Mouse (Mus musculus): ENCODE results near the gene Fyn. TPM values are rescaled to one million over a fixed set of nuclear protein-coding genes. Genes with fewer than 3 reads are reported as not detected.

Gene Fyn
- polyA plus RNA-seq, 1 experiment from 2014 or later = 105 TPM

DNA sequence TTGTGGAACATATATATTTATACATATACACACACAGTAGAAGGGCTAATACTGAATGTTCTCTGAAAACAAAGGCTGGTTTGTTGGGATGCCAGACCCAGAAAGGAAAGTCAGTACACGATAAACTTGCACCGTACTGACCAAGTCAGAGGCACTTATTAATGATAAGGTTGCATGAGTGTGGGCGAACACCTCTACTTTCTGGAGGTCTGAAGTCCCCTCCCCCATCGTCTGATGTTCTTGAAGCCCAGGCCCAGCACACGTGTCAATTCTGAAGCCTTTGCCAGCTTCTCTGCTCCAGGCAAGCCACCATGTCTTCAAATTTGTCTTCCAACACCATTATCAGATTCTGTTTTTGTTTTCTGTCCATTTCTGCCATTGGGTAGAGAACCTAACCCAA lies 3.3 kb downstream of the Fyn start:
- H3K27ac ChIP-seq = no peak overlapping the region
- no peaks in the 10 kb centered on the region for H3K36me3 ChIP-seq (replicated peaks; ENCODE audit: control insufficient read depth, insufficient read depth)
- peaks cover 63% of the 10 kb centered on the region for H3K4me1 ChIP-seq (replicated peaks; ENCODE audit: control insufficient read depth, insufficient read depth, low read length)
- no peaks in the 10 kb centered on the region for H3K9me3 ChIP-seq (ENCODE audit: control insufficient read depth, low read length)
- peak overlapping the region; percentile 82 for H3K4me3 ChIP-seq (replicated peaks; ENCODE audit: low read length)
- H3K4me2 ChIP-seq (replicated peaks) = peak overlapping the region; percentile 93
- ATAC-seq (ENCODE audit: low FRiP score) = no peak
- 77% methylated on average over 5 of the region's 5 CpGs for WGBS
- DNase-seq (ENCODE audit: low spot score) = no peak
- H3K27me3 ChIP-seq (ENCODE audit: control insufficient read depth, insufficient read depth, low read length) = no peaks in the 10 kb centered on the region
- peak overlapping the region; percentile 84; the same call in 1 of the 2 replicates for H3K9ac ChIP-seq

- no peaks in the 10 kb centered on the region for H3K9me3 ChIP-seq (ENCODE audit: control insufficient read depth, low read length)
- WGBS = 78% methylated on average over 9 of the region's 9 CpGs
- H3K36me3 ChIP-seq (replicated peaks; ENCODE audit: control insufficient read depth, insufficient read depth) = no peaks in the 10 kb centered on the region
- H3K27me3 ChIP-seq (ENCODE audit: control insufficient read depth, insufficient read depth, low read length) = no peaks in the 10 kb centered on the region
- H3K4me1 ChIP-seq (replicated peaks; ENCODE audit: control insufficient read depth, insufficient read depth, low read length) = peaks cover 74% of the 10 kb centered on the region
- no peak overlapping the region for H3K4me3 ChIP-seq (replicated peaks; ENCODE audit: low read length)
- no peak overlapping the region for H3K9ac ChIP-seq
- ATAC-seq (ENCODE audit: low FRiP score) = no peak
- no peak overlapping the region for H3K27ac ChIP-seq
- H3K4me2 ChIP-seq (replicated peaks) = no peak overlapping the region
- DNase-seq (ENCODE audit: low spot score) = no peak
These were observed 8.0 kb downstream of the Fyn start for GRCm38 (mm10) chr10:39376676-39377075.

DNA sequence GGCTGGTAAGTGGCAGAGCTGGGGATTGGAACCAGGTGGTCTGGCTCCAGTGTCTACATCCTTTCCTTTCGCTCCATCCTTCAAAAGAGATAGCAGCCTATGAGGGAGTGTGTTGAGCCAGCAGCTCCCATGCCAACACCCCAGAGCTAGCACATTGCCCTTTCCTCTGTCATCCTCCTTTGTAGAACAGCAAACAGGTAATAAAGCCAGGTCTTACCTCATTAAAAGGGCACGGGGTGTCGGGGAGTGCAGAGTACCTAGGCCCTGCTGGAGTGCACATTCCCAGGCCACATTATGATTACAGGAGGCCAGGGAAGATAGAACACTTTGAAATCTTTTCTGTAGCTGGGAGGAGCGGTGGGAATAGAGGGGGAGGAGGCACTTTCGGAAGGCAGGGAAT lies 8.6 kb downstream of the Fyn start:
- H3K4me1 ChIP-seq (replicated peaks; ENCODE audit: control insufficient read depth, insufficient read depth, low read length) = peaks cover 69% of the 10 kb centered on the region
- no peaks in the 10 kb centered on the region for H3K9me3 ChIP-seq (ENCODE audit: control insufficient read depth, low read length)
- WGBS = 88% methylated on average over 5 of the region's 5 CpGs
- no peak for ATAC-seq (ENCODE audit: low FRiP score)
- no peaks in the 10 kb centered on the region for H3K36me3 ChIP-seq (replicated peaks; ENCODE audit: control insufficient read depth, insufficient read depth)
- no peak for DNase-seq (ENCODE audit: low spot score)
- H3K4me2 ChIP-seq (replicated peaks) = no peak overlapping the region
- H3K4me3 ChIP-seq (replicated peaks; ENCODE audit: low read length) = no peak overlapping the region
- no peak overlapping the region for H3K27ac ChIP-seq
- H3K27me3 ChIP-seq (ENCODE audit: control insufficient read depth, insufficient read depth, low read length) = no peaks in the 10 kb centered on the region
- H3K9ac ChIP-seq = no peak overlapping the region

DNA sequence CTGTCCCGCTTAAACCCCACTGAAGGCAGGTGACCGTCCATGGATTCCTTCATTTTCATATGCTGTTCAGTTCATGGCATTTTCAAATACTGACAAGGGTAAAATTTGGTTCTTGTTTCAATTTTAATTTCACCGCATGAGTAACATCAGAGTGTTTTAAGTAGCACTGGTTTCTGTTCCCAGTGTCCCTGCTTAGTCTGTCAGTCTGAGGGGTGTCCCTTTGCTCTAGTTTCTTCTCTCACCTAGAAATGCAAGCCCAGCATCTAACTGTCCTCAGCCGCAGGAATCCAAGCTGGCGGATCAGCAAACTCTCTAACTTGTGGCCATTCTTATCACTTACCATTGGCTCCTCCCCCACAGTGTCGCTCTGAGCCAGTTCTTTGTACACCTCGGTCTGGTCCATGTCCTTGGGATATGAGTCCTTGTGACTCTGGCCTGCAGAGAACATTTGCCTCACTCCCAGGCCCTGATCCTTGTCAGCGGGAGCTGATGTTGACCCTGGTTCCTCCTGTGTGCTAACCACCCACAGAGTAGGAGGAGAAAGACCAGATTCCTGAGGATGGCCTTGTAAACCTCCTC lies 9.5 kb downstream of the Fyn start:
- Histone ChIP-seq H3K36me3 (replicated peaks; ENCODE audit: control insufficient read depth, insufficient read depth) (no peaks in the 10 kb centered on the region), H3K27me3 (ENCODE audit: control insufficient read depth, insufficient read depth, low read length) (no peaks in the 10 kb centered on the region), H3K4me1 (replicated peaks; ENCODE audit: control insufficient read depth, insufficient read depth, low read length) (peaks cover 69% of the 10 kb centered on the region), H3K4me2 (replicated peaks) (no peak overlapping the region), H3K27ac (no peak overlapping the region), H3K9ac (no peak overlapping the region), H3K4me3 (replicated peaks; ENCODE audit: low read length) (no peak overlapping the region), H3K9me3 (ENCODE audit: control insufficient read depth, low read length) (no peaks in the 10 kb centered on the region)
- ATAC-seq (ENCODE audit: low FRiP score) (no peak), DNase-seq (ENCODE audit: low spot score) (no peak)
- 87% methylated on average over 8 of the region's 8 CpGs for WGBS

GRCm38 (mm10) chr10:39379287-39379686 lies 10.6 kb downstream of the Fyn start:
- no peak overlapping the region for H3K4me3 ChIP-seq (replicated peaks; ENCODE audit: low read length)
- H3K27ac ChIP-seq = no peak overlapping the region
- no peaks in the 10 kb centered on the region for H3K27me3 ChIP-seq (ENCODE audit: control insufficient read depth, insufficient read depth, low read length)
- H3K4me2 ChIP-seq (replicated peaks) = no peak overlapping the region
- H3K9ac ChIP-seq = no peak overlapping the region
- no peaks in the 10 kb centered on the region for H3K9me3 ChIP-seq (ENCODE audit: control insufficient read depth, low read length)
- DNase-seq (ENCODE audit: low spot score) = no peak
- peak; percentile 43; the same call in 1 of the 2 replicates for ATAC-seq (ENCODE audit: low FRiP score)
- WGBS = 47% methylated on average over 8 of the region's 10 CpGs
- H3K36me3 ChIP-seq (replicated peaks; ENCODE audit: control insufficient read depth, insufficient read depth) = no peaks in the 10 kb centered on the region
- H3K4me1 ChIP-seq (replicated peaks; ENCODE audit: control insufficient read depth, insufficient read depth, low read length) = peaks cover 62% of the 10 kb centered on the region

- H3K4me1 ChIP-seq (replicated peaks; ENCODE audit: control insufficient read depth, insufficient read depth, low read length) = peaks cover 56% of the 10 kb centered on the region
- H3K4me2 ChIP-seq (replicated peaks) = no peak overlapping the region
- no peak for ATAC-seq (ENCODE audit: low FRiP score)
- no peak overlapping the region for H3K27ac ChIP-seq
- no peaks in the 10 kb centered on the region for H3K36me3 ChIP-seq (replicated peaks; ENCODE audit: control insufficient read depth, insufficient read depth)
- no peak for DNase-seq (ENCODE audit: low spot score)
- 14% methylated on average over 5 of the region's 5 CpGs for WGBS
- no peak overlapping the region for H3K9ac ChIP-seq
- H3K27me3 ChIP-seq (ENCODE audit: control insufficient read depth, insufficient read depth, low read length) = no peaks in the 10 kb centered on the region
- no peak overlapping the region for H3K4me3 ChIP-seq (replicated peaks; ENCODE audit: low read length)
- no peaks in the 10 kb centered on the region for H3K9me3 ChIP-seq (ENCODE audit: control insufficient read depth, low read length)
These were observed 11.2 kb downstream of the Fyn start for GRCm38 (mm10) chr10:39379721-39380370.

- Histone ChIP-seq H3K27ac (no peak overlapping the region), H3K27me3 (ENCODE audit: control insufficient read depth, insufficient read depth, low read length) (no peaks in the 10 kb centered on the region), H3K4me1 (replicated peaks; ENCODE audit: control insufficient read depth, insufficient read depth, low read length) (peaks cover 53% of the 10 kb centered on the region), H3K4me3 (replicated peaks; ENCODE audit: low read length) (no peak overlapping the region), H3K36me3 (replicated peaks; ENCODE audit: control insufficient read depth, insufficient read depth) (no peaks in the 10 kb centered on the region), H3K9ac (no peak overlapping the region), H3K4me2 (replicated peaks) (no peak overlapping the region), H3K9me3 (ENCODE audit: control insufficient read depth, low read length) (no peaks in the 10 kb centered on the region)
- 78% methylated on average over 8 of the region's 8 CpGs for WGBS
- ATAC-seq (ENCODE audit: low FRiP score) = no peak
- no peak for DNase-seq (ENCODE audit: low spot score)
These were observed 16.6 kb downstream of the Fyn start for GRCm38 (mm10) chr10:39385259-39385658.

- H3K4me1 ChIP-seq (replicated peaks; ENCODE audit: control insufficient read depth, insufficient read depth, low read length) = peaks cover 53% of the 10 kb centered on the region
- ATAC-seq (ENCODE audit: low FRiP score) = no peak
These were observed 17.5 kb downstream of the Fyn start for GRCm38 (mm10) chr10:39386203-39386602.

DNA sequence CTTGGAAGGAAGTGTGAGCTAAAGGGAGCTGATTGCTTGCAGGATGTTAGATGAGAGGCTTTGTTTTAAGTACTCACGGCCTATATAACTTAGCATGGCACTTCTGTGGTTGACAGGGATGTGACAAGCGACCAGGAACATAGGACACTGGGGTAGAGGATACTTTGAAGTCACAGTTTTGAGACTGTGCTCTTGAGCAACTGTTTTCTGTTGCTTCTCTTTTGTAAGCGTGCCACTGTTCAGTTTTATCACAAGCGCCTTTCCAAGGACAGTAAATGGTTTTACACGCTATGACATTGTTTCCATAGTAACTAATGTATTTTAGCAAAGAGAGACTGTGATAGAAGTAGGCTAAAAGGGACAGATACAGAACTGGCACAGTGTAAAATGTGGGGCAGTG lies 18.4 kb downstream of the Fyn start:
- H3K4me2 ChIP-seq (replicated peaks) = 0 out of 2 replicates have a peak overlapping the region, but pooled peaks have one; percentile 4
- peaks cover 53% of the 10 kb centered on the region for H3K4me1 ChIP-seq (replicated peaks; ENCODE audit: control insufficient read depth, insufficient read depth, low read length)
- peak overlapping the region; percentile 9; the same call in 1 of the 2 replicates for H3K27ac ChIP-seq
- H3K27me3 ChIP-seq (ENCODE audit: control insufficient read depth, insufficient read depth, low read length) = no peaks in the 10 kb centered on the region
- DNase-seq (ENCODE audit: low spot score) = peak; percentile 36
- no peak overlapping the region for H3K4me3 ChIP-seq (replicated peaks; ENCODE audit: low read length)
- no peaks in the 10 kb centered on the region for H3K9me3 ChIP-seq (ENCODE audit: control insufficient read depth, low read length)
- H3K9ac ChIP-seq = no peak overlapping the region
- ATAC-seq (ENCODE audit: low FRiP score) = 0 out of 2 replicates have a peak, but pooled peaks have one; percentile 15
- WGBS = 22% methylated on average over 5 of the region's 5 CpGs
- H3K36me3 ChIP-seq (replicated peaks; ENCODE audit: control insufficient read depth, insufficient read depth) = no peaks in the 10 kb centered on the region; the same call in 1 of the 2 replicates

More at GRCm38 (mm10) chr10:39386203-39386602, 17.5 kb downstream of the Fyn start:
- Histone ChIP-seq H3K27me3 (ENCODE audit: control insufficient read depth, insufficient read depth, low read length) (no peaks in the 10 kb centered on the region), H3K9me3 (ENCODE audit: control insufficient read depth, low read length) (no peaks in the 10 kb centered on the region), H3K9ac (no peak overlapping the region), H3K27ac (no peak overlapping the region), H3K4me3 (replicated peaks; ENCODE audit: low read length) (no peak overlapping the region), H3K36me3 (replicated peaks; ENCODE audit: control insufficient read depth, insufficient read depth) (no peaks in the 10 kb centered on the region), H3K4me2 (replicated peaks) (no peak overlapping the region)
- no peak for DNase-seq (ENCODE audit: low spot score)
- WGBS = 45% methylated on average over 15 of the region's 15 CpGs

Measured in hindbrain, embryonic 14.5 days (tissue).